Mouse (Mus musculus) layer of hippocampus, adult 8-10 months (tissue): ENCODE measurements around the gene Mau2. TPM values are rescaled to one million over a fixed set of nuclear protein-coding genes. Genes with fewer than 3 reads are reported as not detected.
"Not testable (repeated sequence)": the region's sequence is repeated elsewhere in the genome, so short reads cannot be mapped to it uniquely, and the experiment has no call there.

Experiments
- DNase-seq, 2 experiments: peaks; one replicate each; pipeline ENCODE4 v3.0.0; 2022; ENCODE audit warnings: low spot score in 2 of 2
- total RNA-seq, 4 experiments: library from RNA; stranded (reverse); gene quantifications; 2 replicates each; pipeline ENCODE4 v1.2.4; 2022

Mau2 gene
- total RNA-seq, 4 experiments from 2014 or later = 62.7 to 76.5 (median 72.8) TPM

DNA sequence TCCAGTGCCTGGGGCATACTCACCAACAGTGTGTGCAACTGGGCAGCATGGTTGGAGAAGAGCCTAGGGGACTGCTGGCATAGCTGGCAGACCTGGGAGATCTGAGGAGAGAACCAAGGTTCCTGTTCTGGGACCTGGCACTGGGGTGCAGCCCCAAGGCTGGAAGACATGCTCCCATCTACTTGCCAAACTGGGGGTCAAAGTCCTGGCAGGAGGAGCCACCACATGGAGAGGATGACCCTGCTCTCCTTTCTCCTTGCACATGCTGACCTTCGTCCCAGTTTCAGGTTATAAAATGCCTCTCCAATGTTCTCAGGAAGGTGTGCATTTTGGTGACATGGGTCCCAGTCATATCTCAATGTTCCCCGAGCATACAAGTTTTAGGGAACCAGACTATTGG lies 16.4 kb downstream of the Mau2 start:
- DNase-seq = no peak

DNA sequence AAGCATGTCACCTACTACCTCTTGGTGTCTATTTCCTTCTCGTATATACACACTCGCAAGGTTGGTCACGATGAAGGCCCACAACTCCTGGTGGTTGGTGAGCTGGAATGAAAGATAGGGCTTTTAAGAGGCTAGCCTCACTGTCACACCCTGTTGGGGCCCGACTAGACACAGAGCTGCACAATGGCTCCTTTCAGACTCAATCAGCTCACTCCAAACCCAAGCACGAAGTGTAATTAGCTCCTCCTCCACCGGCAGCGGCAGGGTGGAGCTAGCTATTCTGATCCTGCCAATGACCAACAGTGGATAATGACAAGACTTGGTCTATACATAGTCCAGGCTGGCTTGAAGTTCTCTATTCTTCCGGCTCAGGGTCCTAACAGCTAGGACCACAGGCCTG lies 18.9 kb downstream of the Mau2 start:
- peak in 1 of 2 experiments; percentile 21 for DNase-seq

DNA sequence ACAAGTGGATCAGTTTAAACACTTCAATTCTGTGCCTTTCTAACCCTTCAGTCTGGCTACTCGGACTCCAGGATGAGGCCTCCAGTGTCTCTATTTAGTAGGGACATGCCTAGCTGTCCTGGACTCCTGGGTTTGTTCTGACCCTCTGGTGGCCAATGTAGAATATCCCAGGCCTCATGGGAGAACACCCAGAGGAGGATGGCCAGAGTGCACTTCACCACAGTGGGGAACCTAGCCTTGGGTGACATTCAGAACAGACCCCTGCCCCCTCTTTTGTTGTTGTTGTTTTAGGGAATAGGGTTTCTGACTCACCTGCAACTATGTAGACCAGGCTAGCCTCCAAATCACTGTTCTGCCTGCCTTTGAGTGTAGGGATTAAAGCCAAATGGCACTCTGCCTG lies 27.5 kb downstream of the Mau2 start:
- no peak for DNase-seq

DNA sequence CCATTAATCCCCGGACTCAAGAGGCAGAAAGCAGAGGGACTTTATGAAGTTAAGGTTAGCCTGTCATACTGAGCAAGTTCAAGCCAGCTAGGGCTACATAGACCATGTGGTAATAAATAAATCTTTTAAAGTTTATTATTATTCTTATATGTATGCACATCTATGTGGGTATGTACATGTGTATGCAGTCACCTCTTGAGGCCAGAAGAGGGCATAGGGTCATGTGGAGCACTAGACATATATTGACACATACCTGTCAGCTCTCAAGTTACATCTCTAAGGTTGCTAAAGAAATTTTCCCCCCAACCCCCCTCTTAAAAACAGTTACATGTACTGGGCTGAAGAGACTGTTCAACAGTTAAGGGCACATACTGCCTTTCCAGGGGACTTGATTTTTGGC lies 29.8 kb downstream of the Mau2 start:
- no peak for DNase-seq

DNA sequence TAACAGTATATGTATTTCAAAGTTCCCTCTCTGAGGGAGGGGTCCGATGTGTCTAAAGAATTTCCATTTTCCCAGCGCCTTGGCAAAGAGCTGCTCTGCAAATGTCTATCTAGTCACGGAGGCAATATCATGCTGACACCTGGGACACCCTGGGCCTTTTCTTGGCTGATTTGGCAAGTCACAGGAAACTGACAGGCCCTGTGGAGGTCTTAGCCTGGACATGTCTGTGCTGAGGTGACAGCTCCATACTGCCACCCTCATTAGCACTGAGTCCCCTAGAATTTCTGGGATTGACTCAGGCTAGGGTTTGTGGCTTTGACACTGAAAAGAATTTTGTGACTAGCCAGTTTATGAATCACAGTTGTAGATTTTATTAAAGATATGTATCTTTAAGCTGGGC lies 30.2 kb downstream of the Mau2 start:
- DNase-seq = no peak

DNA sequence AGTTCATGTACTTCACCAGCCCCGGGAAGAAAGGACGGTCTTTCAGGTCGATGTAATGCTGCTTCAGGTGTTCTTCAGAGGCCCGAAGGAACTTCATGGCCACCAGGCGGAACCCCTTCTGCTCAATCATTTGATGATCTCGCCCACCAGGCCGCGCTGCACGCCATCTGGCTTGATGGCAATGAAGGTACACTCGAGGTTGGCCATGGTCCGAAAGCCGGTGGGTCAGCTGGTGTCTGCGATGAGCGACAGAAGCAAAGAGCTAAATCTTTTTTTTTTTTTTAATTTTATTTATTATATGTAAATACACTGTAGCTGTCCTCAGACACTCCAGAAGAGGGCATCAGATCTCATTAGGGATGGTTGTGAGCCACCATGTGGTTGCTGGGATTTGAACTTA lies 31.7 kb downstream of the Mau2 start:
- not testable (repeated sequence) for DNase-seq

DNA sequence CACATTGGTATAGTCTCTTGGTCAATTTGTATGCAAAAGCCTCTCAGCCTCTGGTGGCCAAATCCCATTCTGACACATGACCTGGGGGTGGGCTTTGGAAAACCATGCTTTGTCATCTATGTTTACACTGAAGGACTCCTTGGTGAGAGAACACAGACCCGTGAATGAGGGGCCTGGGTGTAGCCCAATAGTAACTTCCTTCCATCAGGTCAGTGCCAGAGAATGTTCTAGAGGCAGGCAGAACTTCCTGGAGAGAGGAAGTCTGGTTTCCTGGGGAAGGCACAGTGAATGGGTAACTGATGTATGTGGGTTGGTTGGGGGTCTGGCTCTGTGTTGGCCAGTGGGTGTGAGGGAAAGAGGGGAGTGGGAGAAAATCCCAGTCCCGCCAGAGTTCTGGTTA lies 37.4 kb downstream of the Mau2 start:
- DNase-seq = no peak

DNA sequence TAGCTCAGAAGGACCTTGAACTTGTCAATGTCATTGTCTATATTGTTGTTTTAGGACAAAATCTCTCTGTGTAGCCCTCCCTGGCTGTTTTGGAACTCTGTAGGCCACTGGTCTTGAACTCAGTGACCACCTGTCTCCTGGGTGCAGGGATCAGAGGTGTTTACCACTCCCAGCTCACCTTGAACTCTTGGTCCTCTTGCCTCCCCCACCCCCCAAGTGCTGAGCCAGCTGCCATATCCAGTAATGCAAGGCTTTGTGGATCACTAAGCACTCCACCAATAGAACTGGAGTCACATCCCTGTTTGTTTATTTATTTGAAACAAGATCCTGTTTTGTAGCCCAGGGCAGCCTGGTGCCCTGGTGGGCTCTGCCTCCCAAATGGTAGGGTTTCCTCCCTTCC lies 38.2 kb downstream of the Mau2 start:
- no peak for DNase-seq

DNA sequence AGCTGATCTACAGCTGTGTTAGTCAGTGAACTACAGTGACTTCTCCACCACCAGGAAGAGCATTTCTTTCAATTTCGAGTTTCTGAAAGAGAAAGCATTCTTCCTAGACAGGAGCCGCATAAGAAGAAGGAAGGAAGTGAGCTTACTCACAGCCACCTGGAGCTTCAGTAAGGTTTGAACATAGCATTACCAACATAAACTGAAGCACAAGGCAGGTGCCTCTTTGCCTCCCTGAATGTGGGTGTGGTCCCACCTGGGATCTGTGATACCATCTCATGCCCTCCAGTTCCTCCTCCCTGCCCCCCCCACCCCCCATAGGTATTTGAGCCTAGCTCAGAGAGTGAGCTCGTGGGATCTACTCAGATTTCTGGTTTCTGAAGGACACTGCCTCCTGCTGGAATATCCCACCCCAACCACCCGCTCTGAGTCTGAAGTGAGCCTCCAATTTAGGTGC lies 39.3 kb downstream of the Mau2 start:
- no peak for DNase-seq

DNA sequence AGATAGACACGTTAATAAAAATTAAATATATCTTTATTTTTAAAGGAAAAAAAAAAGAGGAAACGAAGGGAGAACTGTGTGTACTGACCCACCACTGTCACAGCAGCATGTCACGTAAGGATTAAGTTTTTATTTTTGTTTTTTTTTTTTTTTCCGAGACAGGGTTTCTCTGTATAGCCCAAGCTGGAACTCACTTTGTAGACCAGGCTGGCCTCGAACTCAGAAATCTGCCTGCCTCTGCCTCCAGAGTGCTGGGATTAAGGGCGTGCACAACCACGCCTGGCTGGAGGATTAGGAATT lies 40.7 kb downstream of the Mau2 start:
- not testable (repeated sequence) for DNase-seq

DNA sequence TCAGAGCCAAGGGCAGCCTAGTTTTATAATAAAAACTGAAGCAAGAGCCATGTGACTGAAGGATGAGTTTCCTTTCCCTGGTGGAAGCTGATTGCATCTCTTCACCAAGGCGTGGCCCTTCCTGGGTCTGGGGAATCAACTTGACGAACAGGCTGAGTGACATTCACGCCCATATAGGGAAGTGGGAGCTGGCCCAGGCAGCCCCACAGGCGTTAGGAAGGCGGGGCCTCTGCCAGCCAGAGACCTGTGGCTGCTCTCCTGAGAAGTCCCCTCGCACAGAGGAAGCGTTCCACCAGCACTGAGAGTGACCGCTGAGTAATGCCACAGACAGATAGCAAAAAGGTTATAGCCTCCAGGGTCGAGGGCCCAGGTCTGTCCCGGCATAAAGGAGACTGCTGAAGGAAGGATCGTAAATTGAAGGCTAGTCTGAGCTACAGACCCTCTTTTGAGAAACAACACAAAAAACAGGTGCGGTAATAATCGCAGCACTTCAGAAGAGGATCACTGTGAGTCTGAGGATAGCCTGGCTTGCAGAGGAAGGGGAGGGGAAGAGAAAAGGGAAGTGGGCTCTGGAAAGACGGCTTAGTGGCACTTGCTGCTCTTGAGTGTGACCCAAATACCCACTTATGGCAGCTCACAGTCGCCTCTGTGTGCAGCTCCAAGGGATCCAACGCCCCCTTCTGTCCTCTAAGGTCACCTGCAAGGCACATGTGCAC lies 41.2 kb downstream of the Mau2 start:
- no peak for DNase-seq

DNA sequence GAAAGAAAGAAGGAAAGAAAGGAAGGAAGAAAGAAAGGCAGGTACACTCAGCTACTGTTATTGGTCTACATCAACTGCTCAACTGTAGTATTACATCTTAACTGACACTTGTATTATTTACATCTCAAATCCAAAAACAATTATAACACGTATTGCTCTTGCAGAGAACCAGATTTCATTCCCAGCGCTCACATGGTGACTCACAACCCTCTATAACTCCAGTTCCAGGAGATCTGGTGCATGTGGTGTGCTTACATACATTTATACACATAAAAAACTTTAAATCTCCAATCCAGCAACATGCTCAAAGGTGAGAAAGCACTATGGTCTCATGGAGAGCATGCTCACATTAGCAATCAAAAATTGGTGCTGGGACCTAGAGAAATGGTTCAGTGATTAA lies 42.3 kb downstream of the Mau2 start:
- no peak for DNase-seq

DNA sequence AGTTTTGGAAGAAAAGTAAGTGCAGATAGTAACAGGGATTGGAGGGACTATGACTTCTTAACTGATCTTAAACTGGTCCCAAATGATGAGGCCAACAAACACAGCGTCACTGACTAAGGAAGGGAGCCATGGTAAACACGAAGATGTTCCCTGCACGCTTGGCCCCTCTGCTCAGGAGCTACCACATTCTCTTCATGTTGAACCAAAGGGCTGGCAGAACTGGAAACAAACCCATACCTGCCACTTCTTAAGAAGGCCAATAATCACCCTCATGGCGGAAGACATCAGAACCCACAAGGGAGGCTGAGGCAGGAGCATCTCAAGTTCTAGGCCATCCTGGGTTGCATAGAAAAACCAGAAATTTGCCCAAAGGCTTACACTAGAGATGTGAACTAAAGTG lies 43.3 kb downstream of the Mau2 start:
- no peak for DNase-seq

DNA sequence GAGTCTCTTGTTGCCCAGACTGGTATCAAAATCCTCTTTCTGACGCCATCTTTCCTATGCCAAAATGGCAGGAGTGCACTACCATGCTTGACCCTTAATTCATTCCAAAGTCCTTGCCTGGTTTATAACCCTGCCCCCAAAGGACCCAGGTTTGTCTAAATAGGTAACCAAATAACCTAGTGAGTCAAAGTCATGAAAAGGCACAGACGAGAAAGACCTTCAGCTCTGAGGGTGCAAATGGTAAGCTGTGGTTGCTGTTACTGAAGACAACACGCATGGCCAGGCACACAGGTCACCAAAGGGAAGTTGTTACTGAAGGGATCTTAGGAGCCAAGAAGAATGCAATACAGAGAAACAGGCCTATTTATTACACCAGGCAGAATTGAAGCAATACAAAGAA lies 43.8 kb downstream of the Mau2 start:
- DNase-seq = no peak

DNA sequence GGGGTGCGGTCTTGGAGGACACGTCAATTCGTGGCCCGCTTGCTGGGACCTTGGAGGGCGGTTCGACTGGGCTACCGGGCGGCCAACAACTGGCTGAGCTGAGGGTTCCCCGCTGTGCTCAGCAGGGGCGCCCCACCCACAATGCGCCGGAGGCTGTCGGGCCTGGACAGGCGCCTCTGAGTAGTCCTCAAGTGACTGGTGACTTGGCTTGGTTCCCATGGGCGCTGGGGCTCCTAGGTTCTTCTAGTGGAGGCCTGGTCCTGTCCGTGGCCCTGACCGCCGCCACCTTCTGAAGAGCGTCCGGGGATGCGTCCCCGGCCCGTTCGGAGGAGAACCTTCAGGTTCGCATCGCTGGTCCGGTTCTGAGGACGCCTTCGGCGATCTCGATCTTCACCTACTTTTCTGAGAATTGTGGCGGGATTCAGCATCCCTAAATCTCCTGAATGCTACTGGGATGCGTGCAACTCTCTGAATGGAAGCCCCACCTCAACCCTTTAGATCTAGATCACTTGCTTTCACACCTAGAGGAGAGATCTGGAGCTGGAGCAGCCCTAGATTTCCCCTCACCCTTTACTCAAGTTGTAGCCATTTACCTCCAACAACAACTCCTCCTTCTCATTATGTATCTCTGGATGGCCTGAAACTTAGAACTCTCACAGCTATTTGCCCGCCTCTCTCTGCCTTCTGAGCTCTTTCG lies 45.8 kb downstream of the Mau2 start:
- DNase-seq = no peak

DNA sequence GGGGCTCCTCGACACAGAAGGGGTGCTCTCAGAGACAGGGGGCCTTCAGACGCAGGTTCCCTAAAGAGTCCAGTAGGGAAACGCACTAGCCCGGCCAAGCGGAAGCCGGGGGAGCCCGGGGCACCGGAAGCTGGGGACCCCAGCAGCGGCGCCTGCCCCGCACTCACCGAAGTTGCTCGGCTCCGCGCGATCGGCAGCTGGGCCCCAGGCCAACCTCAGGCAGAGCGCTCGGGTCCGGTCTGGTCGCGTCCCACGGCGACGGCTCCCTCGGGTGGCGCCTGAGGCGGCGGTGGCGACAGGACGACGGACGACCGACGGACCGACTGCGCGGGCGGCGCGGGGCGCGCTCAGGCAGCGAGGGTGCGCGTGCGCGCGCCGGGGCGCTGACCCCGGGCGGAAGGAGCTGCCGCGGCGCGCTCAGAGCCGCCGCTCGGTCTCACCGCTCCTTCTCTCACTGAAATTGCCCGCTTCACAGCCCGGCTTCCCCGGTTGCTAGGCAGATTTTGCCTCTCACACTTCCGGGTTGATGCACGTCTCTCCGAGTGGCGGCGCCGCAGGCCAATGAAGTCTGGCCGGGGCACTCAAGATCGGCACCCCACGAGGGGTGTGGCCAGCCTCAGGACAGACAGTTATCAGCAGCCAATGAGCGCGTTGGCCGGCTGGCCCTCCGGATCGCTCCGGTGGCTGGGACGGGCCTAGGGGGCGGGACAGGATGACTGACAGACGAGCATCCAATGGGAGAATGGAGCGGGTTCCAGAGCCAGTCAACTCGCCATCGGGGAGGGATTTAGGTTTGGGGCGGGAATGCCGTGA lies 46.6 kb downstream of the Mau2 start, which contains the start of gene Gatad2a:
Gene Gatad2a (minus strand): TSS at position 609 of the 813 bp plus-strand sequence.
- DNase-seq = peak; percentile 100

DNA sequence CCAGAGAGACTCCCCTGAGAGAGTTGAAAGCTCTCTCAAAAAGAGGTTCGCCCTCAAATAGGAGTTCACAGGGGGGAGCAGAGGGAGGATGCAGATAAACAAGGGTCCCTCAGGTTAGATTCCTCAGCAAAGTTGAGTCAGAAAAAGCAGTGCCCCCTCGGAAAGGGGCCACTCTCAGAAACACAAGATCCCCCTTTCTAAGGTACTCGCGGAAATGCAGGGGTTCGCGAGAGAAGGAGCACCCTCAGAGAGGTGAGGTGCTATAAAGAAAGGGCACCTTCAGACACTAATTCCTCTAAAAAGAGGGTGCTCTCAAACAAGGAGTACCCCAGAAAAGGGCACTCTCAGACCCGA lies 47.1 kb downstream of the Mau2 start:
- no peak for DNase-seq

DNA sequence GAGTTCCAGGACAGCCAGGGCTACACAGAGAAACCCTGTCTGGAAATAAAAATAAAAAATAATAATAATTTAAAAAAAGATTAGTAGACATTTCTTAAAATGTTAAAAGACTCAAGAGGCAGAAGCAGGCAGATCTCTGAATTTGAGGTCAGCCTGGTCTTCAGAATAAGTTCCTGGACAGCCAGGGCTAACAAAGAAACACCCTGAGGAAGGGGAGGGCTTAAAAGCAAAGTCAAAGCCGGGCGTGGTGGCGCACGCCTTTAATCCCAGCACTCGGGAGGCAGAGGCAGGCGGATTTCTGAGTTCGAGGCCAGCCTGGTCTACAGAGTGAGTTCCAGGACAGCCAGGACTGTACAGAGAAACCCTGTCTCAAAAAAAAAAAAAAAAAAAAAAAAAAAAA lies 53.6 kb downstream of the Mau2 start:
- not testable (repeated sequence) for DNase-seq

DNA sequence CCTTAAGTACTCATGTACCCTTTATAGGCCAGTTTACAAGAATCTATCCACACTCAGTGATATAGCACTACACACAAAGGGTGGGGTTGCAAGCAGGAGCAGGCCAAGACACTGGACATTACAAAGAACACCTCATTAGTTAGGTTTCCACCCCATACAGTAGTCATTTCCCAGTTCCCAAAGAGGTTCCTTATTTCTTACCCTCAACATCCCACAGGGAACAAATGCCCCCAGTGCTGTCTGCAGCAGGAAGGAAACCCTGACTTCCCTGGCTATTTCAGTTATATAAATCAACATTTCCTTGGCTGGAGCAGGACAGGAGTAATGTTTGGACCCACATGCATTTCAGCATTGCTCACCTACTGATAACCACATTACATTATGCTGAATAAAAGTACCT lies 54.8 kb downstream of the Mau2 start:
- no peak for DNase-seq

DNA sequence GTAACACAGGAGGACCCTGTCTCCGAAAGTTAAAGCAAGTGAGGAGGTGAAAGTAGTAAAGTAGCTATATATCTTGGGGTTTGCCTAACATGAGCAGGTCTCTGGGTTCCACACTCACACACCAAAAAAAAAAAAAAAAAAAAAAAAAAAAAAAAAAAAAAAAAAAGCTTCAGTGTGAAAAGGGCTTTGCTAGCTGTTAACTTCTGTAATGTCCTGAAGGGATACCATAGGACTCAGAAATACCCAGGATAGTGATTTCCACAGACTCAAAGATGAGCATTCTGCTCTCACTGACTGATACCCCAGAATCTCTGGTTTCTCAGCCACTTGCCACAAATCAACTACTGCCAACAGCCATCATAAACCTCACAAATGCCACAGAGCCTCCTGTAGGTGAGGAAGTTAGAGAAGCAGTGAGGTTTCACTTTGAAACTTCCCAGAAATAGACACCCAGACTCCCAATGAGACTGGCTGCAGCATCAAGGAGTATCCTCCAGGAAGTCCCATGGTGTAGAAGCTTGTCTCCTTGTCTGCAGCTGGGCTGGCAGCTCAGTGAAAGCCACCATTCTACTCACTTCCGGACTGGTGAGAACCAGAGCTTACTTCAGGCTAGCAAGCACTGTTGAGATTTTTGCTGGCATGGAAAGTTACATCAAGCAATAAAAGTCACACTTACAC lies 57.5 kb downstream of the Mau2 start:
- no peak for DNase-seq

DNA sequence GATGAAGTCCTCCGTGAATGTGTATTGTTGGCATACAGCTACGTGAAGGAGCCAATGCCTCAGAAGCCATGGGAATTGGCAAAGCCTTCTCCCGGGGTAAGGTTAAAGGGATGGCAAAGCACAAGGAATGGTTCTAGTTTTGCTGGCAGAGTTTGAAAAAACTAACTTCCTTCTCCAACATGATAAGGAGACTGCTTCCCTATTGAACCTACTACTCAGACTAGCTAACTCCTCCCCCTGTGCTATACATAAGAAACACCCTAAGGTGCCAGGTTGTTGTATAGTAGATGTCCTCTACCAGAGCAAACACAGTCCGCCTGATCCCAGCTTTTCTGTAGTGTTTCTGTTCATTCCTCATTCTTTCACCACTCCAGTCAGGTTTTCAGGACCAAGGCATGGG lies 64.1 kb downstream of the Mau2 start:
- DNase-seq = no peak

DNA sequence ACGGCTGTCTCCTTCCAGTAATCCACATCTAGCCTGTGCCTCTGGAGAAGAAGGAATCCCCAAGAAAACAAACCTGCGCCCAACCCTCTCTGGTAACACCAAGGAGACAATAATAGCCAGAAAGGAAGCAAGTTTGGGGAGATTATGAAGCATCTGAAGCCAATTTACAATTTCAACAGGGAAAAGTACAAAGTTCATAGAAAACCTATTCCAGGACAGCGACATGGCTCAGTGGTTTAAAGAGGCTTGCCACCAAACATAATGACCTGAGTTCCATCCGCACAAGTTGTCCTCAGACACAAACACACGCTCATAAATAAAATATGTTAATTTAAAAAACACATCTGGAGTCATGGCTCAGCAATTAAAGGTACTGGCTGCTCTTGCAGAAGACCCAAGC lies 67.7 kb downstream of the Mau2 start:
- DNase-seq = no peak
